ENCODE assay signal across 15 mouse cellular contexts in genomic region chr9:53390136-53390535, GRCm38 (mm10). TPM values are rescaled to one million over a fixed set of nuclear protein-coding genes. Genes with fewer than 3 reads are reported as not detected.
"Had no signal": no experiment of that assay in that cellular context is flagged by ENCODE, and none has a peak within 500 bp of the region (broad histone marks: within the 10 kb centered on the region; RNA-seq: fewer than 3 reads in every experiment).

No protein-coding gene starts in this region.

- H3K27me3 ChIP-seq: megakaryocyte, embryonic 14.5 days; midbrain, embryonic 13.5 days; neural tube, embryonic 12.5 days had no signal

- H3K4me3 ChIP-seq: megakaryocyte, embryonic 14.5 days; midbrain, embryonic 13.5 days; midbrain, embryonic 15.5 days; neural tube, embryonic 12.5 days had no signal

- H3K36me3 ChIP-seq: midbrain, embryonic 13.5 days; midbrain, embryonic 15.5 days; neural tube, embryonic 12.5 days had no signal

- H3K9ac ChIP-seq: lung, embryonic 14.5 days; midbrain, embryonic 13.5 days; midbrain, embryonic 15.5 days; neural tube, embryonic 12.5 days had no signal

- H3K27ac ChIP-seq: midbrain, embryonic 13.5 days; midbrain, embryonic 15.5 days; neural tube, embryonic 12.5 days had no signal

- H3K4me2 ChIP-seq: lung, embryonic 14.5 days; midbrain, embryonic 11.5 days; midbrain, embryonic 13.5 days; midbrain, embryonic 15.5 days; neural tube, embryonic 12.5 days had no signal

- ATAC-seq: midbrain, embryonic 13.5 days; midbrain, embryonic 15.5 days had no signal

- DNase-seq: lung, adult 18-20 months; lung, embryonic 14.5 days; lung, postnatal 10 days; lung, postnatal 4 days; right cerebral cortex, postnatal 14 days; thymus, adult 18-20 months; thymus, postnatal 14 days; thymus, postnatal 36 days had no signal

- H3K4me1 ChIP-seq: midbrain, embryonic 13.5 days; midbrain, embryonic 15.5 days; neural tube, embryonic 12.5 days had no signal

- H3K9me3 ChIP-seq: megakaryocyte, embryonic 14.5 days; midbrain, embryonic 13.5 days; midbrain, embryonic 15.5 days; neural tube, embryonic 12.5 days had no signal

RNA-seq across cellular contexts. Expression of gene 4930550C14Rik, which starts 12.0 kb away (rescaled TPM):
- total RNA-seq: midbrain, postnatal 0 days; monocyte, adult 5-6 weeks had no signal
